Mouse (Mus musculus) cerebellum, adult 2 months (tissue): ENCODE measurements around the gene Prok1.

Experiments
- CTCF ChIP-seq: fragments of 200-500 bp; IDR thresholded peaks from 2 replicates; pipeline ENCODE4 v1.5.1; 2011; ENCODE audit warnings: low read depth, mild to moderate bottlenecking, control low read depth, low read length, moderate library complexity, borderline replicate concordance; ENCODE audit not compliant: insufficient read depth
- POLR2A ChIP-seq: fragments of 200-500 bp; IDR thresholded peaks from 2 replicates; pipeline ENCODE4 v1.6.1; 2011; ENCODE audit warnings: low read length, control low read depth, borderline replicate concordance; ENCODE audit not compliant: insufficient read depth

DNA sequence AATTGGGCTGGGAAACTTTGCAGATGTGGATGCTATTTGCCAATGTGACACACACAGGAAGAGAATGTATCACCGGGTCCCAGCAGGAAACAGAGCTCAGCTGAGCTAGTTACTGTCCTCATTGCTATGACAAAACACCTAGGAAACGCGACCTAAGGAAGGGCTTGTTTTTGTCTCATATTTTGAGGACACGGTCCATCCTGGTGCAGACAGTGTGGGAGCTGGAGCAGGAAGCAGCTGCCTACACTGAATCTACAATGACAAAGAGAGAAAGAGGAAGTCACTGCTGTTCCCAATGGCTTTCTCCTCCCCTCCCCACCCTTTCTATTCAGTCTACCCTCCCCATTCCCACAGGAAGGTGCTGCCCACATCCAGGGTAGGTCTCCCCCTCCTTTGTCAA is 12.5 kb upstream of the Prok1 start:
- TF ChIP-seq CTCF (no peak), POLR2A (no peak)
